Mouse (Mus musculus): ENCODE data around the gene Cryzl2. TPM values are rescaled to one million over a fixed set of nuclear protein-coding genes. Genes with fewer than 3 reads are reported as not detected.

Cryzl2 gene
- total and polyA plus RNA-seq, 2 experiments from 2014 or later = 6.9 to 12.8 TPM

GRCm38 (mm10) chr1:157537636-157538035 lies 79.3 kb downstream of the Cryzl2 start:
- Histone ChIP-seq H3K36me3 (ENCODE audit: insufficient read depth) (no peaks in the 10 kb centered on the region), H3K4me3 (ENCODE audit: low read depth, low read length) (no peak overlapping the region), H3K4me1 (ENCODE audit: insufficient read depth) (no peaks in the 10 kb centered on the region), H3K27me3 (ENCODE audit: insufficient read depth, low read length) (no peaks in the 10 kb centered on the region), H3K9me3 (ENCODE audit: low read length) (no peaks in the 10 kb centered on the region), H3K9ac (no peak overlapping the region), H3K27ac (ENCODE audit: low read depth, low read length) (no peak overlapping the region), H3K4me2 (ENCODE audit: low read depth) (no peak overlapping the region)
- 0 out of 2 replicates have a peak, but pooled peaks have one; percentile 17 for TF ChIP-seq CTCF (IDR thresholded peaks at IDR 0.05; ENCODE audit: low read depth)
- no peak for DNase-seq
- ATAC-seq = no peak
- WGBS = 86% methylated on average over 5 of the region's 5 CpGs

Other genes starting within 250 kb of the Cryzl2 start
- 33.6 and 42.1 TPM in 2 replicates for gene Rasal2, start 46.0 kb upstream of the Cryzl2 start, total RNA-seq (2014; rRNA removed)
- 18.3 and 26.3 TPM in 2 replicates for gene Rasal2, start 46.0 kb upstream of the Cryzl2 start, polyA plus RNA-seq (2015; fragmentation: Nextera tagmentation; extraction: Ambion mirVana)
- gene Sec16b, start 48.2 kb downstream of the Cryzl2 start, total RNA-seq (2014; rRNA removed) = 0.33 and 0.69 TPM in 2 replicates
- gene Sec16b, start 48.2 kb downstream of the Cryzl2 start, polyA plus RNA-seq (2015; fragmentation: Nextera tagmentation; extraction: Ambion mirVana) = 0.23 and 0.30 TPM in 2 replicates

Data from forebrain, postnatal 0 days (tissue).